Mouse (Mus musculus) thymus, adult 2 months (tissue): ENCODE results near the gene Pxdn.

Experiments
- CTCF ChIP-seq: fragments of 200-500 bp; IDR thresholded peaks from 2 replicates; pipeline ENCODE4 v1.5.1; 2012; ENCODE audit warnings: mild to moderate bottlenecking, control low read depth, low read length, moderate library complexity, borderline replicate concordance; ENCODE audit not compliant: control insufficient read depth, poor library complexity, insufficient read depth; ENCODE audit errors: extremely low read depth
- POLR2A ChIP-seq: fragments of 200-500 bp; IDR thresholded peaks from 2 replicates; pipeline ENCODE4 v1.6.1; 2012; ENCODE audit warnings: mild to moderate bottlenecking, low read length, control low read depth, moderate library complexity; ENCODE audit not compliant: control insufficient read depth, poor library complexity, insufficient read depth; ENCODE audit errors: extremely low read depth

- TF ChIP-seq CTCF (no peak), POLR2A (no peak)
These were observed 7.2 kb downstream of the Pxdn start for GRCm38 (mm10) chr12:29944650-29945049.
